Mouse (Mus musculus) MEL-GATA-1-ER (cell line): ENCODE data around the gene Nav2.

Experiments
- DNase-seq: peaks from one replicate; pipeline ENCODE4 v3.0.0-alpha.2; 2012; ENCODE audit warnings: low read depth; ENCODE audit errors: extremely low read depth

Nav2 gene

DNA sequence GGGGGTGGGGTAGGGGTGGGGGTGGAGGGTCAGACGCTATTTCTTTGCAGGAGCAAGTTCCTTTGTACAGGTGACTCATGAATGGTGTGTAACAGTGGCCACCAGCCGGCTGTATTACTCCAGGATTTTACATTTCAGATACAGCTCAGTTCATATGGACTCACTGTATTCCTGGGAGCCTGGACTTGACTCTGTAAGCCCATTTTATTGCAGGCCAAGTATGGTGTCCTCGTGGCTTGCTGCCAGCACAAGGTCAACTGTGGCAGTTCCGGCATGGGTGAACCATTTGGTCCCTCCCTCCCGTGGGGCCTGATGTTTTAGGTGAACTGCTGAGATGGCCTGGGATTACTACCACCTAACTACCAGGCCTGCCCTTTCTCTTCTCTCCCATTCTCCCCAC lies 629.8 kb downstream of the Nav2 start:
- DNase-seq, result no peak

DNA sequence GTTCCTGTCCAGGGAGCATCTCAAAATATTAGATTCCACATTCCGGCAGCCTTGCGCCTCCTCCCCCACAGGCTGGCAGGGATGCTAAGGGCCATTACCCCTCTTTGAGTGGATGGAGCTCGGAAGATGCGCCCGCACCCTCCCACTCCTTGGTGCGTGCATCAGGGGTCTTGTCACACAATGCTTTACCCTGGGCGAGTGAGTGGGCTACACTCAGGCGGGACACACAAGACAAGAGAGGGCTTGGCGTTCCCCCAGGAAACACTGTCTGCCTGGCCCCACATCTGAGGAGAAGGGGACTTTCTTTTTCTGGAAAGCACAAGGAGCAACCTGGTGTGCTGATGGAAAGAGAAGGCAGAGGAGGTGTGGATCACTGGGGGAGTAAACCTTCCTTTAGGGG lies 631.7 kb downstream of the Nav2 start:
- DNase-seq, result no peak

DNA sequence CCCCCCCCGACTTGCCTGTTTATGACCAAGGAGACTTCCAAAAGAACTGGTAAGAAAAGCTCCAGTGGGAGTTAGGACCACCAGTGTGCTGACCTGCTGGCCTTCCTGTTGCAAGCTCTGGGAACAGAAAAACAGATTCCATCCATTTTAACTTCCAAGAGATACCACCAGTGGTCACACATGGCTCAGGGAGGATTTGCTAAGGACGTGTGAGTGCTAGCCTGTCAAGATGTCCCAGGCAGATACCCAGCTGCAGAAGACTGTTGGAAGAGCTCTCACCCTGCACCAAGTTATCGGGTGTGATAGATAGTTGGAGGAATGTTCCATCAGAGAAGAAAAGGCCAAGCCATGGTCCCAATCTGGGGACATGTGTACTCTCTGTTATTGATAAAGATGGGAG lies 633.6 kb downstream of the Nav2 start:
- DNase-seq, result no peak

DNA sequence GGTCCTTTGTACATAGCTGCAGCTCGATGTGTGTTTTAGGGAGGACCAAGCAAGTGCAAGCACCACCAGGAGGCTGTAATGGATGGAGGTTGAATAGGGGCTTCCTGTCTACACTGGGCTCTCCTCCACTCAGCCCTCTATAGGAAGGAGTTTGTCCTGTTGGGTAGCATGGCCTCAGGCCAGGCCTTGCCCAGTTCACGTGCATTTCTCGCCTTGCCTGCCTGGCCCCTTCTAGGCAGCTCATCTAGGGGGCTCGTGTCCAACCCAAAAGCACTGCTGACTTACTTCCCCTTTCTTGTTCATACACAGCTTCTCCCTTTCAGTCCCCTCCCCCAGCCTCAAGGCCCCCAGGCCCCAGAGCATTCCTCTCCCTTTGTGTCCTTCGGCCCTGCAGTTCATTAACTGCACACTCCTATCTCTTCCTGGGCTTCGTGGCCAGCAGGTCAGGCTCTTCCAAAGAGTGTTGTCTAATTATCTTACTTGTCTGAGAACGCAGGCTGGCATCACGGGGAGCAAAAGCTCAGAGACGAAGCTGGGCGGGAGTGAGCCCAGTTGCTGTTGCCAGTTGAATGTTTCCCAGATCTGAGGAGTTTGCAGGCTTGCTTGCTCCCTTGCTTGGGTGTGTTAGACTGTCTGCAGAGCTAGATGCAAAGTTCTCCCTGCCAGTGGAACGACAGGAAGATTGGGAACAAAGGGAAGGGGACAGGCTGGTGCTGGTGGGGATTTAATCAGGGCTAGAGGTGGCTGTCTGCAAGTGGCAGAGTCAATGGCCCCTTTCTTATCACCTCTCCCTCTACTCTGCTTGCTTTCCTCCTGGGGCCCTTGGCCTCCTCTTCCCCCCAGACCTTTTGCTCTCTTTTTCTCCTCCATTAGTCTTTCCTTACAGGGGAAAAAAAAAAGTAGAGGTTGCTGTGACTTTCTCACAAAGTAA lies 636.5 kb downstream of the Nav2 start:
- DNase-seq, result no peak

DNA sequence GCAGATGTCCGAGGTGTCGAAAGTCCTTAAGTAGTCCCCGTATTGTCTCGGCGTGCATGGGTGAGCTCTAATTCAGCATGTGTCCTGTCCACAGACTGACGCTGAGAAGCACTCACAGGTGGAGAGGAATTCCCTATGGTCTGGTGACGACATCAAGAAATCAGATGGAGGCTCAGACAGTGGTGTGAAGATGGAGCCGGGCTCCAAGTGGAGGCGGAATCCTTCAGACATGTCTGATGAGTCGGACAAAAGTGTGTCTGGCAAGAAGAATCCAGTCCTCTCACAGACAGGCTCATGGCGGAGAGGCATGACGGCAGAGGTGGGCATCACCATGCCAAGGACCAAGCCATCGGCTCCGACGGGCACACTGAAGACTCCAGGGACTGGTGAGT lies 637.2 kb downstream of the Nav2 start:
- DNase-seq, result no peak

DNA sequence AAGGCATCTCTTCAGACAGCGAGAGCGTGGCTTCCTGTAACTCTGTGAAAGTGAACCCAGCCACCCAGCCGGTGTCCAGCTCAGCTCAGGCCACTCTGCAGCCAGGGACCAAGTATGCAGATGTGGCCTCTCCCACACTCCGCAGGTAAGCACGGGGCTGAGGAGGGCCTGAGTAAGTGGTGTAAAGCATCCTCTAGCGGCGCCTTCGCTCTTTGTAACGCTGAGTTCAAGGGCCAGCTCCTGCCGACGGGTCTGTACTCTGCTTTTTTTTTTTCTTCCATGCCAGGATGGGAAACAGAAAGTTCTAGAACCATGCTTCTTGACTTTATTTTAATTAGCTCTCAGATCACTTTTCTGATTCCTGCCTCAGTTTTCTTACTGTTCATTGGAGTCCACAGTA lies 639.9 kb downstream of the Nav2 start:
- DNase-seq, result no peak

DNA sequence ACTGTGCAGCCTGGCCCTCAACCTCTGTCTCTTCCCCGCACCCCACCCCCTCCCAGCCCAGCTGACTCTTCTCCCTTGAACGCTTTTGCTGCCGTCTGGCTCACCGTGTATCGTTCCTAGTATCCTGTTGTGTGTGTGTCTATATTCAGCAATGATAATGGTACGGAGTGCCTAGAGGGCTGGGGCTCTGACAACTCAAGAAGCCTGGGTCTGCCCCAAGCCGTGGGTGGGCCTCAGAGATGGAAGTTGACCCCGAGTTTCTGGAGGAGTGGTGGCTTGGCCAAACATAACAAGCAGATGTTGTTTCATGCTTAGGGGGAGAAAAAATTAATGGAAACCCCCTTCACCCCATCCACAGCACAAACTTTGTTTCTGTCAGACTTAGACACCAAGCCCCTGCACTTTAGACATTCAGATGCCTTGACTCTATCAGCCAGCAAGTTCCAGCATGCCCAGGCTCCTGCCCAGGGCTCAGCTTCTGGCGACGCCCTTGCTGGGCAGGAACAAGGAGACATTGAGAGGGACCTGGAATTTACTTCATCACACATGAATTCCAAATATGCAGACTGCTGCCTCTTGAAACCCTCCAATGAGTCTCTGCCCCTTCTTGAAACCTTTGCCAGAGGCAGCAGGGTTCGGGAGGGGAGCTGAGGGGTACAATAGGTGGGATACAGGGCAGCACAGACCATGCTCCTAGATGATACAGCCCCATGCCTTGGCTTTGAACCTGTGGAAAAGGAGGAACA lies 644.9 kb downstream of the Nav2 start:
- DNase-seq, result no peak

DNA sequence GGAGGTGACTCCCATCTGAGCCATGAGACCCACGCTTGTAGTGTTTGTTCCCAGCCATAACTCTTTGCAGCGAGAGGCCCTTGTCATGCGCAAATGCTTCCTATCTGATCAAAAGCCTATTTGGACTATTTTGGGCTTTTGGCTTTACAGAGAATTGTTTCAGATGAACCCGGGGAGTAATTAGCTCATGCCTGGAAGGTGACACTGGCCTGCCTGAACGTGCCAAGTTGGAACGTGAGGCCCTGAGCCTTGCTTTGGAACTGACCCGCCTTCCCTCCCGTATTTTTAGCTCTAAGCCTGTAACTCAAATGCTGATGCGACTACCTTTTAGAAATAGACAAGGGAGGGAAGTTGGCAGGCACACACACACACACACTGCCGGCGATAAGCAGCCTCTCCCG lies 649.7 kb downstream of the Nav2 start:
- no peak for DNase-seq

DNA sequence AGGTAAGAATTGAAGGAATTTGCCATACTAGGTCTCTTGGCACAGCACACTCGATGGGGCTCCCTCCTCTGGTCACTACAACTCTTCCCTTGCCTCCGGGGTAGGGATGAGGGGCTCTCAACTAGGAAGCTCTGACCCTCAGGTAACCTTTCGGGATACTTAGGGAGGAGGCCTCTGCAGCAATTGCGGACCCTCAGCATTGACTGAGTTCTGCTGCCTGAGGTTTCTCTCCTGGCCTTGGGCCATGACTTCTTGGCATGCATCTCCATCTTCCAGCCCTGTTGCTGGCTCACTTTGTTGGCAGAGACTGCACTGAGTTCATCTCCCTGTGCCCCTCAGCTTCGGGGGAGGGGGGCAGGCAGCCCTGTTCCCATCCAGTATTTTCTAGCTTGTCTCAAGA lies 650.4 kb downstream of the Nav2 start:
- DNase-seq, result no peak

DNA sequence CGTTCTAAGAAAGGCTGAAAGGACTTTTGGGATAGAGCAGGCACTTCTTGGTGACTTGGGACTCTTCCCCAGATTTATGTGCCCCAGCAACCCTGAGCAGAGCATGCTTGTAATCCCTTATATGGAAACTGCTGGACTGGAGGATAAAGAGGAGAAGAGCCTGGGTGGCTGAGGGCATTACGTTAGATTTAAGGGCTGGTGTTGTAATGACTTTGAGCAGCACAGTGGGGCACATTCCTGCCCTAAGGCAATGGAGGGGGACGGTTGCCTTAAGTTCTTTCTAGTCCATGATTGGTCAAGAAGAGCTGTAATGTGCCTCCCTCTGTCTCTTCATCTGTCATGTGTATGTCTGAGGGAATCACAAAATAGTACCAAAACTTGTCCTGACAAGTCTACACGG lies 651.5 kb downstream of the Nav2 start:
- no peak for DNase-seq

DNA sequence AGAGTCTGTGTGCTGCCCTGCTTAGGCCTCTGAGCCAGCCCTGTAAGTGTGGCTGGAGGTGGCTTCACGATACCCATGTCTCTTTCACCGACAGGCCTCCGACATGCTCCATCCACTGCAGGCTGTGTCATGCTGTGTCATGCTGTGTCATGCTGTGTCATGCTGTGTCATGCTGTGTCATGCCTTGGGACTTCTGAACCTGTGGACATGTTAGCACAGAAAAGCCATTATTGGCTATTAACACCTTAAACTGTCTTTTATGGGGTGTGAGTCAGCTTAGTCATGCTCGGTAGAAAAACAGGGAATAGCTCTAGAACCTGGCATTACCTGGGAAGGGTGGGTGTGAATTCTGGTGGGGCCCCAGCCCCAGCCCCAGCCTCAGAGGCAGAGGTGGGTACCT lies 653.9 kb downstream of the Nav2 start:
- no peak for DNase-seq

DNA sequence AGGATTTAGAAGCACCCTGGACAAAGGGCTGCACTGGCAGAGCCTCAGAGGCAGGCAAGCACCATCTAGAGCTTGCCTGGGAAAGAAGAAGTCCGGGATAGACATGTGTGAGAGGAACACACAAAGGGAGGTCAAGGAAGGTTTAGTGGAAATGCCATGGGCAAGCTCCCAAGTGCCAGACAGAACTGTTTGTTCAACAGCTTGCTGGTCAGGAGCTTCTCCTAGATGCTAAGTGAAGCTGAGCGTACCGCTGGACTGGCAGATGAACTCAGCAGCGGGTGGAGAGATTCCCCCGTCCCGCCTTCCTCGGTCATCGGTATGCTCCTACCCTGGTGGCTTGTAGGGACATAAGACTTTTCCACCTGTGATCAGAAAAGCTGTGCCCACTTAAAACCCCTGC lies 654.3 kb downstream of the Nav2 start:
- no peak for DNase-seq

DNA sequence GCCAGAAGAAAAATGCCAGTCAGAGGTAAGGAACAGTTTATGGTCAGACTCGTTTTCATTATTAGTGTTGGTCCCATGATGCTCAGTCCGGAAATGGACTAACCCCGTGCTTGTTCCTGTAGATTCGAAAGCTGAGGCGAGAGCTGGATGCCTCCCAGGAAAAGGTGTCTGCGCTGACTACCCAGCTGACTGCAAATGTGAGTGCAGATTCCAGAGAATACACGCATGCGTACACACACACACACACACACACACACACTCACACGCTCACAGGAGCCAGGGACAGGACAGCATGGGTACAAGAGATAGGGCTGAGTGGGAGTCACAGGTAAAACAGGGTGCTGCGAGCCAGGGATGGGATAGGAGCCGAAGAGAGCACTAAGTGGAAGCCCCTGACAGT lies 656.6 kb downstream of the Nav2 start:
- no peak for DNase-seq

DNA sequence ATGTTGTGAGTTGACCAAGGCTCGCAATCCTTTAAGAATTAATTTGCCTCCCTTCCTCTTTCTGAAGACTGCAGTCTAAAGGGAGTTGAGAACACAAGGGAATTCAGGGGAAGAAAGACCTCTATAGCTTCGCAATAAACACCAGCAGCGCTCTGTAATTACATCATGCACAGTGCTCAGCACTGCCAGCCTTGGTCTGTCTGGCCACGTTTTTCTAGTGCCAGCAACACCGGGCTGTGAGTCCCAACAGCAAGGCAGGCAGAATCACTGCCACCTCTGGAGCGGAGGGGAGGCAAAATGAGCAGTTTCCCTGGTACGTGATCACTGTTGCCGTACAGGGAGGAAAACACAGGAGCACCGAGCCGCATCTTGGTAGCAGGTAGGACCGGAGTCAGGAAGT lies 657.3 kb downstream of the Nav2 start:
- DNase-seq, result no peak

DNA sequence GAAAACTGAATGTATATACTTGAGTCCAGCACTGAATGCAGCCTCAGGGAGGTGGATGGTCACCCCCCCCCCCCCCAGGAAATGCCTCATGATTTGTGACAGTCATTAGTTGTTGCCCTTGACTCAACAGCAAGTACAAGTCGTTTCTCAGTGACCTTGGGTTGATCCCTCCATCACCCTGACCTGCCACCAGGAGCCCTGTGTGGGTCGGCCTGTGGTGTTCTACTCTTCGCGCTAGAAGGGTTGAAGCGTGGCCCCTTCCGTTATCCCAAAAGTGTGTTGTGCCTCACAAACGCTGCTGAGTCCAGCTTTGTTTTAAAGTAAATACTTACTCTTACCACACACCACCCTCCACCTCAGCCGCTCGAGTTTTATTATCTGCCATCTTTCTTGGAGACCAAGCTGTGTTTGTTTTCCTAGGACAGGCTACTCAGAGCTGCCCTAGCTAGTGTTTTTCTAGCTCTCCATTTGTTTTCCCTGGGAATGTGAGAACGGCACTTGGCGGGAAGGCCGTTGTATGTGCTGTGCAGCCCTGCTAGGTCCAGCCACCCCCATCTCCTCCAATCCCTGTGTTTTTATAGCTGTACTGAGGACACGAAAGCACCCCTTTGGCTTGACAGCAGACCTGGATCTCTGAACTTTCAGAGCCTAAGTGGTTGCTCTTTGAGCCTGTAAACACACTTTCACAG lies 659.0 kb downstream of the Nav2 start:
- DNase-seq, result no peak

DNA sequence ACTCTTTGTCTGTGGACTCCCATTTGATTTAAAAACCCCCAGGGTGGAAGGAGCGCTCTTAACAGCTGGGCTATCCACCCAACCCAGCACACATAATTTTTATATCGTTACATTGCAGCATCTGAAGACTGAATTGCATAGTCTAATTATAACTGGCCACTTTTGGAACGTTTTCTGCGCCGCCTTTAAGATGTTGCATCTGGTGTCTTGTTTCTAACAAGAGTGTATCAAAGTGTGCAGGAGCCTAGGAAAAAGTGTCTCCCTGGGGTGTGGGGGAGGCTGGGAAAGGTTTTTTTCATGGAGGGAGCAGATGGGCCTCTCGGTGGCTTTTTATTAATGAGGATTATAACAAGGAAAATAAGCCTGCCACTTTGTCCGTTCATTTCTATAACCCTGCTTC lies 661.1 kb downstream of the Nav2 start:
- no peak for DNase-seq

DNA sequence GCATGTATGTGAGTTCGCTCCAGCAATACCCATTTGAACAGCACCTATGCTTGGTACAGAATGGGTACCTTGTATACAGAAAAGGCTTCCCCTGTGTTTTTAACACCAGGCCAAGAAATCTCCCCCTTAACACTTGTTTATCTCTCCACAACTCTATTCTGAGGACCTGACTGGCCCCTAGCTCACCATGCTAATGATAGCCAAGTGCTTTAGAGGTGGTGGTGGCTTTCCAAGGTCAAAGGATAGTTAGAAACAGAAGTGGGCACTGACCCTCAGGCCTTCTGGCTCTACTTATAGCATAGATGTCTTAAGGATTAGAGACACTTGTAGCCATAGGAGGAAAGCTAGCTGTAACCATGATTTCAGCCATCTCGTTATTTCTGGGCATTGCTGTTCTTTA lies 663.1 kb downstream of the Nav2 start:
- no peak for DNase-seq

DNA sequence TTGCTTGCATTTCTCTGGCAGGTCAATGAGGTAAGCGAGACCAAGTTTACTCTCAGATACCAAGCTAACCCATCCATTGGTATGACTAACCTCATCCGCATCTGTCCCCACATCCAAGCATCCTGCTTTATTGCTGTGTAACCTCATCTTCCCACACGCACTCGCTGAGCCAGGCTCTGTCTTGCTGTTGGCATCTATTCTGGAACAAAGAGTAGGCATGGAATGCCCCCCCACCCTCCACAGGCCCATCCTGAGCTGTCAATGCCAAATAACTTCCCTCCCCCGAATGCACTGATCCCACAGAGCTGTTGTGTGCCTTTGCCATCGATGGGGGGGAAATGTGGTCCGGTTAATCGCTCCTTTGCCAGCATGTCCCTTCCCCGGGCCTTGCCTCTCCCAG lies 666.7 kb downstream of the Nav2 start:
- DNase-seq, result no peak

DNA sequence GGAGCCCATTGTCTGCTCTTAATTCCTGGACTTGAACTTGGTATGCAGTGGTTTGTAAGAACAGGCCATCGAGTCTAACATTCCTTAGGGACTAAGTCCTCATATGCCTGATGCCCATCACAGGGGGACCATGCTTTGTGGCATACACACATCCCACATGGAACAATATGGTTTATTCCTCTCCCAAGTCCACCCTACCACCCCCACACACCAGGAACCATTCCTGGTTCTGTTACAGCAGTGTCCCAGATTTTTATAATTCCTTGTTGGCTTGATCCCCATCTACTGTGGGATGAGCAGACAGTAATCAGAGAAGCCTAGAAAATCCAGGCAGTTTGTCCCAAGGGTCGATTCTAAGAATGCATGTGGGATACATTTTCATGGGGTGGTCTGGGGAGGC lies 668.6 kb downstream of the Nav2 start:
- DNase-seq, result no peak

DNA sequence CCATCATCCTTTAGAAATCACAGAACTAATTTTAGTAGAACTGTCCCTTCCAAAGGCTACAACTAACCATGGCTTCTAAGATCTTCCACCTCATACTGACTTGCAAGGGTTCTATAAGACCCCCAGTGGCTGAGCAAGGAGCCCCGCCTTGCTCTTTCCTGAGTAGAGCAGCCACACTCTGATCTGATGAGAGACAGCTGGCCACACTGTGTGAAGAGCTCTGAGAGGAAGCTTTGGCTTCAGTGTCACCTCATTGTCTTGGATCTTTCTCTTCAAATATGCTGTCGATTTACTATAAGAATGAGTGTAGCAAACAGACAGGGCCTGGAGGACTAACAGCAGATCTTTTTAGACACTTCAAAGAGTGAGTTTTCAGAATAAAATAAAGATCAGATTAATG lies 673.4 kb downstream of the Nav2 start:
- no peak for DNase-seq

DNA sequence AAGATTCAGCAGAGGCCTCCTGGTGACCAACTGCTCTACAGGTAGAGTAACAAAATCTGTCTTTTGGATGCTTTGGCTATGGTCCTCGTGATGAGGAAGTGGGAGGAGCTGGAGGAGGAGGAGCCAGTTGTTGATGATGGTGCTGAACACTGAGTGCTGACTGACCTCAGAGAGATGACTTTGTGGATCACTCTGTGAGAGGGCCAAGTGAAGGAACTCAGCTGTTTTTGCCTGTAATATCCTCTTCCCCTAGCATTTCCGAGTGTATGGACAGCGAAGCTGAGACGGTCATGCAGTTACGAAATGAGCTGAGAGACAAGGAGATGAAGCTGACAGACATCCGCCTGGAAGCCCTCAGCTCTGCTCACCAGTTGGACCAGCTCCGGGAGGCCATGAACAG lies 674.0 kb downstream of the Nav2 start:
- DNase-seq, result no peak

DNA sequence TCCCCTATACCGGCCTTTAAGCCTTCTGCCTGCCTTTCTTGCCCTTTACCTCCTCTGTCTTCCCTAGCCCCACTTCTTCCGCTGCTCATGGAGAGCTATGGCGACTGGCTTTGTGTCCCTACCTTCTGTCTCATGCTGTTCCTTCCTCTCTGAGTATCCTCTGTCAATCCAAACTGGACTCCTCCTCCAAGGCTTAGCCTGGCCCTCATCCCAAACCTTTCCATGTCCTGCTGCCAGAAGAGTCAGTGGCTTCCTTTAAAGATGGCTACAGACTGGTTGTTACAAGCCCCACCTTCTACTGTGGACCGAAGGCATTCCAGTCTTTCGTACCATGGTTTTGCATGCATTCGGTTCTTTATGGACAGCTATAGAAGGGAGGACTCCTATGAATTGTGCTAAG lies 674.7 kb downstream of the Nav2 start:
- no peak for DNase-seq
